ENCODE assay signal across 9 mouse cellular contexts in the genomic region with DNA sequence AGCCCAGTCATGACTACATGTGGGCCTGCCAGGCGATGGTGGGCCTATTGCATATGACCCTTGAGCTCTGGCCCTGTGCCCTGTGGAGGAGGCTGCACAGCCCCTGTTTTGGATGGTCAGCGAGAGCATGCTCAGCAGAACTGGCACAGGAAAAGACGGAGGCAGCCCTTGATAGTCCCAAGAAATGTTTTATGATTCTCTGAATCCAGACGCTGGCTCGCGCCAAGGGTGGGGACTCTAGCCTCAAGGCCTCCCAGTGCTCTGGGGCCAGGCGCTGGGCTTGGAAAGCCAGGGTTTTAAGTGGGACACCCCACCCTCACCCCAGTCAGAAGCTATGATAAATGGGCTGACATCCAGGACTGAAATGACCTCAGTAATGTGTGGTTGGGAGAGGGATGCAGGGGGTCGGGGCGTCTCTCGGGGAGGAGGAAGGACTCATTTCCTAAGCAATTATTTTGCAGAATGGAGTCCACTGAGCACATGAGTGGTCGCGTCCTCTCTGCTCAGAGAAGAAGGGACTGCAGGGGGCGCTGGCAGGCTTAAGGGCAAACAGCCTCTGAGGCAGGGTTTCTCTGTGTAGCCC. TPM values are rescaled to one million over a fixed set of nuclear protein-coding genes. Genes with fewer than 3 reads are reported as not detected.
DNase-seq lines count a peak whose midpoint lies in the region; ATAC-seq and TF ChIP-seq lines count a peak whose summit lies in the region.
"Had no signal": no experiment of that assay in that cellular context is flagged by ENCODE, and none has a peak within 500 bp of the region (broad histone marks: within the 10 kb centered on the region; RNA-seq: fewer than 3 reads in every experiment).

No protein-coding gene starts in this region.

- no peak for DNase-seq in layer of hippocampus, adult 2 months (ENCODE audit: low spot score in 2 of 2)
- no peak for DNase-seq in layer of hippocampus, postnatal 14 days (ENCODE audit: low spot score in 2 of 2)
- DNase-seq in gastrocnemius, adult 8-10 months (ENCODE audit: low spot score in 2 of 2) = peak; percentile 50 to 74
- peak; percentile 54 for DNase-seq in lung, postnatal 0 days (ENCODE audit: low spot score)
- no peak for DNase-seq in retina, postnatal 1 day
- no peak for DNase-seq in layer of hippocampus, adult 8-10 months (ENCODE audit: low spot score in 2 of 2)
- DNase-seq in layer of hippocampus, postnatal 10 days (ENCODE audit: low spot score in 2 of 2) = no peak

- no peak overlapping the region for H3K4me2 ChIP-seq in kidney, embryonic 14.5 days (replicated peaks; ENCODE audit: low read depth, low read length)
- no peak overlapping the region for H3K4me2 ChIP-seq in lung, postnatal 0 days (replicated peaks; ENCODE audit: low read depth, low read length)

- H3K9ac ChIP-seq in kidney, embryonic 14.5 days (ENCODE audit: low read depth, low read length) = no peak overlapping the region
- no peak overlapping the region for H3K9ac ChIP-seq in lung, postnatal 0 days (replicated peaks; ENCODE audit: low read depth)

- H3K9me3 ChIP-seq in kidney, embryonic 14.5 days (ENCODE audit: control insufficient read depth, low read length) = no peaks in the 10 kb centered on the region
- H3K9me3 ChIP-seq in lung, postnatal 0 days (ENCODE audit: low read length) = no peaks in the 10 kb centered on the region
- H3K9me3 ChIP-seq: G1E had no signal

- no peaks in the 10 kb centered on the region for H3K27me3 ChIP-seq in kidney, embryonic 14.5 days (ENCODE audit: control insufficient read depth, insufficient read depth, low read length)
- H3K27me3 ChIP-seq in lung, postnatal 0 days (replicated peaks; ENCODE audit: insufficient read depth, low read length) = no peaks in the 10 kb centered on the region

- no peak overlapping the region for H3K27ac ChIP-seq in layer of hippocampus, adult 2 months
- peak overlapping the region; percentile 18; the same call in 1 of the 2 replicates for H3K27ac ChIP-seq in kidney, embryonic 14.5 days (ENCODE audit: low read depth, low read length)
- peak overlapping the region; percentile 52 for H3K27ac ChIP-seq in lung, postnatal 0 days (ENCODE audit: low read length)

- H3K4me1 ChIP-seq in kidney, embryonic 14.5 days (ENCODE audit: control insufficient read depth, insufficient read depth, low read length) = peaks cover 46% of the 10 kb centered on the region
- H3K4me1 ChIP-seq in lung, postnatal 0 days (ENCODE audit: insufficient read depth, low read depth, low read length) = peaks cover 29% of the 10 kb centered on the region; the same call in 1 of the 2 replicates

- 0 out of 2 replicates have a peak, but pooled peaks have one; percentile 27 for TF ChIP-seq EP300 in lung, postnatal 0 days (IDR thresholded peaks at IDR 0.05)

- TF ChIP-seq CTCF in layer of hippocampus, adult 2 months (conservative IDR thresholded peaks at IDR 0.05) = peak; percentile 61
- TF ChIP-seq CTCF in lung, postnatal 0 days (IDR thresholded peaks at IDR 0.05) = peak; percentile 52

- 25% methylated on average over 13 of the region's 13 CpGs for WGBS in kidney, embryonic 14.5 days
- 31% methylated on average over 13 of the region's 13 CpGs for WGBS in lung, postnatal 0 days

- ATAC-seq in kidney, embryonic 14.5 days (ENCODE audit: low FRiP score, low TSS enrichment) = peak; percentile 43; the same call in 1 of the 2 replicates
- ATAC-seq in lung, postnatal 0 days = peak; percentile 69

- no peak overlapping the region for H3K4me3 ChIP-seq in layer of hippocampus, adult 2 months
- H3K4me3 ChIP-seq in kidney, embryonic 14.5 days (ENCODE audit: low read length) = no peak overlapping the region
- H3K4me3 ChIP-seq in lung, postnatal 0 days (ENCODE audit: low read depth, low read length) = no peak overlapping the region

- no peaks in the 10 kb centered on the region for H3K36me3 ChIP-seq in kidney, embryonic 14.5 days (ENCODE audit: control insufficient read depth, insufficient read depth, low read length)
- H3K36me3 ChIP-seq in lung, postnatal 0 days (ENCODE audit: insufficient read depth, low read length) = no peaks in the 10 kb centered on the region
- H3K36me3 ChIP-seq: G1E had no signal

RNA-seq across cellular contexts. Expression of a gene that starts 5.7 kb away (rescaled TPM):
- 10 to 100 TPM; 47.5 to 58.0 TPM for total RNA-seq in layer of hippocampus, adult 2 months (2021)
- total RNA-seq in layer of hippocampus, postnatal 14 days (2021) = 10 to 100 TPM; 49.3 to 57.2 TPM
- total RNA-seq in gastrocnemius, adult 8-10 months (2022) = 10 to 100 TPM; 48.8 to 97.1 (median 69.4) TPM
- polyA plus RNA-seq in kidney, embryonic 14.5 days (2014; fragmentation: Nextera tagmentation; extraction: Ambion mirVana) = 35.0 and 69.0 TPM in 2 replicates
- polyA plus RNA-seq in lung, postnatal 0 days (2015; fragmentation: Nextera tagmentation; extraction: Ambion mirVana) = 65.7 and 80.9 TPM in 2 replicates
- 10 to 100 TPM; 47.2 to 63.1 (median 53.9) TPM for total RNA-seq in layer of hippocampus, adult 8-10 months (2022)
- total RNA-seq in layer of hippocampus, postnatal 10 days (2021) = 10 to 100 TPM; 55.7 to 67.8 TPM

Comparison
In these comparisons a context has a peak if more than half of its experiments do, and no peak if none do; other contexts are left out.
1. DNase-seq: peak in gastrocnemius, adult 8-10 months (2 of 2) and lung, postnatal 0 days (single experiment); none in layer of hippocampus, adult 2 months (0 of 2), layer of hippocampus, postnatal 14 days (0 of 2), retina, postnatal 1 day (single experiment), layer of hippocampus, adult 8-10 months (0 of 2) and layer of hippocampus, postnatal 10 days (0 of 2).